Mouse (Mus musculus): ENCODE results near the gene Scrn3.

GRCm38 (mm10) chr2:73304506-73304905, 7.9 kb upstream of the Scrn3 start:
- TF ChIP-seq CTCF (IDR thresholded peaks at IDR 0.05; ENCODE audit: extremely low read depth, insufficient read depth, low read length) = no peak
- no peak for TF ChIP-seq POLR2A (IDR thresholded peaks at IDR 0.05; ENCODE audit: extremely low read depth, insufficient read depth, low read length)

All from cortical plate, adult 2 months (tissue).